ENCODE assay signal across 33 mouse cellular contexts in the genomic region with DNA sequence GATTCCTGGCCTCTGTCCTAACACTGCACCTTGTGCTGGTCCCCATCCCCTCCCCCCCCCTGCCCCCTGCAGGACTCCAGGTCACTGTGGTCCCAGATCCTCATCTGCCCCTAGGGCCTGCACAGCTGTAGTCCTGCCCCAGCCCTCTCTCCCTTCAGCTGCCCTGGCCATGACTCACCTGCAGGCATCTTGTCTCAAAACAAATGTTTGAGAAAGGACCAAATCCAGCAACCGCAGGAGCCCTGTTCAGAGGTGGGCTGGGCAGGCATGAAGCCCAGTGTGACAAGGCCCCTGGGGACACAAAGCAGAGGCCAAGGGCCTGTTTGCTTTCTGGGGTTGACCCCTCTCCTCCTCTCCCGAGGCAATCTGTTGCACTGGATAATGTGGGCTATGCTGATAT. TPM values are rescaled to one million over a fixed set of nuclear protein-coding genes. Genes with fewer than 3 reads are reported as not detected.
DNase-seq lines count a peak whose midpoint lies in the region; ATAC-seq and TF ChIP-seq lines count a peak whose summit lies in the region.
"Had no signal": no experiment of that assay in that cellular context is flagged by ENCODE, and none has a peak within 500 bp of the region (broad histone marks: within the 10 kb centered on the region; RNA-seq: fewer than 3 reads in every experiment).

No protein-coding gene starts in this region.

- TF ChIP-seq EP300 in liver, postnatal 0 days (IDR thresholded peaks at IDR 0.05; ENCODE audit: low read depth), result no peak

- 63% methylated on average over 2 of the region's 2 CpGs for WGBS in forebrain, embryonic 12.5 days
- WGBS in forebrain, postnatal 0 days, result 68% methylated on average over 2 of the region's 2 CpGs
- WGBS in stomach, embryonic 15.5 days, result 47% methylated on average over 2 of the region's 2 CpGs
- 42% methylated on average over 2 of the region's 2 CpGs for WGBS in hindbrain, embryonic 13.5 days
- 54% methylated on average over 2 of the region's 2 CpGs for WGBS in liver, postnatal 0 days (ENCODE audit: insufficient replicate concordance)

- DNase-seq in forebrain, postnatal 0 days, result no peak
- peak; percentile 64 for DNase-seq in NIH3T3 (ENCODE audit: low read depth)
- DNase-seq in liver, postnatal 0 days, result no peak
- DNase-seq: adrenal gland, adult 8-10 months; cerebellum, adult 2 months; cerebellum, postnatal 25 days; heart, adult 2 months; heart, postnatal 4 days; kidney, adult 18-20 months; kidney, postnatal 25 days; lung, adult 18-20 months; lung, postnatal 10 days; thymus, adult 2 months; thymus, postnatal 36 days had no signal

- 0 out of 2 replicates have a peak overlapping the region, but pooled peaks have one; percentile 26 for H3K9ac ChIP-seq in forebrain, embryonic 12.5 days
- H3K9ac ChIP-seq in forebrain, postnatal 0 days, result no peak overlapping the region
- no peak overlapping the region for H3K9ac ChIP-seq in stomach, embryonic 15.5 days
- no peak overlapping the region for H3K9ac ChIP-seq in hindbrain, embryonic 13.5 days
- H3K9ac ChIP-seq in liver, postnatal 0 days (replicated peaks), result no peak overlapping the region
- H3K9ac ChIP-seq: forebrain, embryonic 15.5 days; heart, embryonic 12.5 days; hindbrain, embryonic 15.5 days; kidney, embryonic 15.5 days; limb, embryonic 13.5 days; liver, embryonic 12.5 days; neural tube, embryonic 13.5 days had no signal

- ATAC-seq in forebrain, embryonic 12.5 days (ENCODE audit: low FRiP score), result no peak
- ATAC-seq in forebrain, postnatal 0 days, result no peak
- ATAC-seq in stomach, embryonic 15.5 days (ENCODE audit: insufficient read depth, low FRiP score, low read depth), result peak; percentile 21; the same call in 1 of the 2 replicates
- no peak for ATAC-seq in erythroid progenitor cell, adult 5-6 weeks (replicated peaks; ENCODE audit: low FRiP score, poor library complexity, severe bottlenecking)
- ATAC-seq in hindbrain, embryonic 13.5 days (ENCODE audit: low FRiP score), result no peak
- ATAC-seq in liver, postnatal 0 days, result no peak
- ATAC-seq: forebrain, embryonic 15.5 days; inflammation-experienced regulatory T-cells, adult 6 months; liver, embryonic 12.5 days; midbrain, embryonic 16.5 days had no signal

- no peak overlapping the region for H3K27ac ChIP-seq in forebrain, embryonic 12.5 days
- no peak overlapping the region for H3K27ac ChIP-seq in forebrain, postnatal 0 days (ENCODE audit: low read depth, low read length)
- no peak overlapping the region for H3K27ac ChIP-seq in stomach, embryonic 15.5 days
- H3K27ac ChIP-seq in hindbrain, embryonic 13.5 days, result no peak overlapping the region
- H3K27ac ChIP-seq in liver, postnatal 0 days (ENCODE audit: low read depth), result no peak overlapping the region
- H3K27ac ChIP-seq: forebrain, embryonic 15.5 days; heart, adult 2 months; hindbrain, embryonic 15.5 days; kidney, embryonic 15.5 days; left cerebral cortex, adult 2 months; limb, embryonic 13.5 days; liver, embryonic 12.5 days; macrophage; neural tube, embryonic 13.5 days had no signal

- no peaks in the 10 kb centered on the region for H3K9me3 ChIP-seq in forebrain, embryonic 12.5 days
- no peaks in the 10 kb centered on the region for H3K9me3 ChIP-seq in forebrain, postnatal 0 days (ENCODE audit: low read length)
- H3K9me3 ChIP-seq in stomach, embryonic 15.5 days, result no peaks in the 10 kb centered on the region
- no peaks in the 10 kb centered on the region for H3K9me3 ChIP-seq in hindbrain, embryonic 13.5 days
- no peaks in the 10 kb centered on the region for H3K9me3 ChIP-seq in liver, postnatal 0 days (ENCODE audit: low read length)
- H3K9me3 ChIP-seq: forebrain, embryonic 15.5 days; heart, embryonic 12.5 days; hindbrain, embryonic 15.5 days; kidney, embryonic 15.5 days; limb, embryonic 13.5 days; liver, embryonic 12.5 days; neural tube, embryonic 13.5 days had no signal

- H3K4me3 ChIP-seq in forebrain, embryonic 12.5 days (replicated peaks), result no peak overlapping the region
- no peak overlapping the region for H3K4me3 ChIP-seq in forebrain, postnatal 0 days (ENCODE audit: low read depth, low read length)
- H3K4me3 ChIP-seq in C2C12 (ENCODE audit: insufficient read depth, poor library complexity, severe bottlenecking), result no peak overlapping the region
- no peak overlapping the region for H3K4me3 ChIP-seq in stomach, embryonic 15.5 days (replicated peaks)
- H3K4me3 ChIP-seq in hindbrain, embryonic 13.5 days, result no peak overlapping the region
- H3K4me3 ChIP-seq in liver, postnatal 0 days (ENCODE audit: low read depth, low read length), result no peak overlapping the region
- H3K4me3 ChIP-seq: forebrain, embryonic 15.5 days; heart, adult 2 months; heart, embryonic 12.5 days; hindbrain, embryonic 15.5 days; kidney, embryonic 15.5 days; left cerebral cortex, adult 2 months; limb, embryonic 13.5 days; liver, embryonic 12.5 days; neural tube, embryonic 13.5 days had no signal

- H3K79me3 ChIP-seq in C2C12 (ENCODE audit: low read depth), result no peaks in the 10 kb centered on the region

- peaks cover 8% of the 10 kb centered on the region for H3K4me1 ChIP-seq in forebrain, embryonic 12.5 days
- no peaks in the 10 kb centered on the region for H3K4me1 ChIP-seq in forebrain, postnatal 0 days (ENCODE audit: insufficient read depth)
- peaks cover 9% of the 10 kb centered on the region; the same call in 1 of the 2 replicates for H3K4me1 ChIP-seq in stomach, embryonic 15.5 days
- H3K4me1 ChIP-seq in hindbrain, embryonic 13.5 days (replicated peaks), result peaks cover 11% of the 10 kb centered on the region
- no peaks in the 10 kb centered on the region for H3K4me1 ChIP-seq in liver, postnatal 0 days (ENCODE audit: insufficient read depth)
- H3K4me1 ChIP-seq: forebrain, embryonic 15.5 days had no signal

- peaks cover under 1% of the 10 kb centered on the region for H3K79me2 ChIP-seq in C2C12 (ENCODE audit: control insufficient read depth, insufficient read depth)

- no peak overlapping the region for H3ac ChIP-seq in C2C12 (ENCODE audit: control insufficient read depth, insufficient read length, low read depth)

- H3K36me3 ChIP-seq in forebrain, embryonic 12.5 days (replicated peaks), result no peaks in the 10 kb centered on the region
- no peaks in the 10 kb centered on the region for H3K36me3 ChIP-seq in forebrain, postnatal 0 days (ENCODE audit: insufficient read depth)
- H3K36me3 ChIP-seq in C2C12 (ENCODE audit: control insufficient read depth, insufficient read depth), result no peaks in the 10 kb centered on the region
- no peaks in the 10 kb centered on the region for H3K36me3 ChIP-seq in stomach, embryonic 15.5 days
- no peaks in the 10 kb centered on the region for H3K36me3 ChIP-seq in hindbrain, embryonic 13.5 days
- no peaks in the 10 kb centered on the region for H3K36me3 ChIP-seq in liver, postnatal 0 days (replicated peaks; ENCODE audit: insufficient read depth, low read length)
- H3K36me3 ChIP-seq: forebrain, embryonic 15.5 days; heart, embryonic 12.5 days; hindbrain, embryonic 15.5 days; kidney, embryonic 15.5 days; limb, embryonic 13.5 days; liver, embryonic 12.5 days; neural tube, embryonic 13.5 days had no signal

- H3K4me2 ChIP-seq in forebrain, embryonic 12.5 days, result no peak overlapping the region
- no peak overlapping the region for H3K4me2 ChIP-seq in forebrain, postnatal 0 days (ENCODE audit: low read depth)
- H3K4me2 ChIP-seq in stomach, embryonic 15.5 days, result no peak overlapping the region
- H3K4me2 ChIP-seq in hindbrain, embryonic 13.5 days, result no peak overlapping the region
- no peak overlapping the region for H3K4me2 ChIP-seq in liver, postnatal 0 days (ENCODE audit: low read depth, low read length)
- H3K4me2 ChIP-seq: forebrain, embryonic 15.5 days; heart, embryonic 12.5 days; hindbrain, embryonic 15.5 days; kidney, embryonic 15.5 days; limb, embryonic 13.5 days; liver, embryonic 12.5 days; neural tube, embryonic 13.5 days had no signal

- H3K27me3 ChIP-seq in forebrain, embryonic 12.5 days, result no peaks in the 10 kb centered on the region
- H3K27me3 ChIP-seq in forebrain, postnatal 0 days (ENCODE audit: insufficient read depth, low read length), result no peaks in the 10 kb centered on the region
- H3K27me3 ChIP-seq in C2C12 (ENCODE audit: control insufficient read depth, insufficient read depth, insufficient read length), result no peaks in the 10 kb centered on the region
- no peaks in the 10 kb centered on the region for H3K27me3 ChIP-seq in stomach, embryonic 15.5 days (replicated peaks)
- peaks cover 10% of the 10 kb centered on the region; the same call in 1 of the 2 replicates for H3K27me3 ChIP-seq in hindbrain, embryonic 13.5 days
- no peaks in the 10 kb centered on the region for H3K27me3 ChIP-seq in liver, postnatal 0 days (ENCODE audit: insufficient read depth, low read length)
- H3K27me3 ChIP-seq: forebrain, embryonic 15.5 days; hindbrain, embryonic 15.5 days; kidney, embryonic 15.5 days; limb, embryonic 13.5 days had no signal

- no peak for TF ChIP-seq CTCF in forebrain, postnatal 0 days (IDR thresholded peaks at IDR 0.05; ENCODE audit: low read depth)
- TF ChIP-seq CTCF in C2C12 (IDR thresholded peaks at IDR 0.05; ENCODE audit: control insufficient read depth, insufficient read depth, insufficient read length), result no peak
- no peak for TF ChIP-seq CTCF in liver, postnatal 0 days (IDR thresholded peaks at IDR 0.05; ENCODE audit: low read depth)

RNA-seq across cellular contexts. Expression of a gene that starts 4.4 kb away (rescaled TPM):
- 154 and 159 TPM in 2 replicates for polyA plus RNA-seq in forebrain, embryonic 12.5 days (2016; fragmentation: Nextera tagmentation; extraction: Ambion mirVana)
- 34.7 and 59.9 TPM in 2 replicates for total RNA-seq in forebrain, postnatal 0 days (2014; rRNA removed)
- polyA plus RNA-seq in forebrain, postnatal 0 days (2015; fragmentation: Nextera tagmentation; extraction: Ambion mirVana), result 161 and 175 TPM in 2 replicates
- 142 TPM for polyA plus RNA-seq in C2C12 (2012; fragmentation: generic; extraction: Trizol)
- 90.9 and 91.3 TPM in 2 replicates for polyA plus RNA-seq in stomach, embryonic 15.5 days (2015; fragmentation: Nextera tagmentation; extraction: Ambion mirVana)
- total RNA-seq in erythroid progenitor cell, adult 5-6 weeks (2015; ENCODE audit: low replicate concordance), result 18.0 and 20.9 TPM in 2 replicates
- 23.8 and 26.6 TPM in 2 replicates for total RNA-seq in erythroid progenitor cell, adult 5-6 weeks (2017; ENCODE audit: low replicate concordance)
- polyA plus RNA-seq in hindbrain, embryonic 13.5 days (2015; fragmentation: Nextera tagmentation; extraction: Ambion mirVana), result 157 and 162 TPM in 2 replicates
- polyA plus RNA-seq in liver, postnatal 0 days (2015; fragmentation: Nextera tagmentation; extraction: Ambion mirVana), result 34.3 and 37.9 TPM in 2 replicates

RNA-seq across cellular contexts. Expression of a gene that starts 14.4 kb away (rescaled TPM):
- polyA plus RNA-seq in forebrain, embryonic 12.5 days (2016; fragmentation: Nextera tagmentation; extraction: Ambion mirVana), result 0.49 and 0.67 TPM in 2 replicates
- 1.5 and 2.2 TPM in 2 replicates for total RNA-seq in forebrain, postnatal 0 days (2014; rRNA removed)
- polyA plus RNA-seq in forebrain, postnatal 0 days (2015; fragmentation: Nextera tagmentation; extraction: Ambion mirVana), result 2.4 and 3.6 TPM in 2 replicates
- polyA plus RNA-seq in C2C12 (2012; fragmentation: generic; extraction: Trizol), result 0.13 TPM
- 4.1 and 6.0 TPM in 2 replicates for polyA plus RNA-seq in stomach, embryonic 15.5 days (2015; fragmentation: Nextera tagmentation; extraction: Ambion mirVana)
- not detected in 2 replicates for total RNA-seq in erythroid progenitor cell, adult 5-6 weeks (2015; ENCODE audit: low replicate concordance)
- total RNA-seq in erythroid progenitor cell, adult 5-6 weeks (2017; ENCODE audit: low replicate concordance), result 0.13 TPM in 1 of 2 replicates, not detected in the other
- 0.61 and 0.95 TPM in 2 replicates for polyA plus RNA-seq in hindbrain, embryonic 13.5 days (2015; fragmentation: Nextera tagmentation; extraction: Ambion mirVana)
- polyA plus RNA-seq in liver, postnatal 0 days (2015; fragmentation: Nextera tagmentation; extraction: Ambion mirVana), result not detected in 2 replicates
- total RNA-seq: adrenal gland, adult 8-10 months; gastrocnemius, adult 8-10 months; gastrocnemius, postnatal 4 days; heart, adult 2 months; megakaryocyte-erythroid progenitor cell, adult 5-6 weeks had no signal
- polyA plus RNA-seq: inflammation-experienced regulatory T-cells, adult 6 months; macrophage had no signal

RNA-seq across cellular contexts. Expression of a gene that starts 15.1 kb away (rescaled TPM):
- 14.4 and 16.3 TPM in 2 replicates for polyA plus RNA-seq in forebrain, embryonic 12.5 days (2016; fragmentation: Nextera tagmentation; extraction: Ambion mirVana)
- total RNA-seq in forebrain, postnatal 0 days (2014; rRNA removed), result 20.5 and 31.5 TPM in 2 replicates
- 9.4 and 9.8 TPM in 2 replicates for polyA plus RNA-seq in forebrain, postnatal 0 days (2015; fragmentation: Nextera tagmentation; extraction: Ambion mirVana)
- polyA plus RNA-seq in C2C12 (2012; fragmentation: generic; extraction: Trizol), result 3.2 TPM
- 1.5 and 2.1 TPM in 2 replicates for polyA plus RNA-seq in stomach, embryonic 15.5 days (2015; fragmentation: Nextera tagmentation; extraction: Ambion mirVana)
- not detected in 2 replicates for total RNA-seq in erythroid progenitor cell, adult 5-6 weeks (2015; ENCODE audit: low replicate concordance)
- total RNA-seq in erythroid progenitor cell, adult 5-6 weeks (2017; ENCODE audit: low replicate concordance), result 0.26 TPM in 1 of 2 replicates, not detected in the other
- polyA plus RNA-seq in hindbrain, embryonic 13.5 days (2015; fragmentation: Nextera tagmentation; extraction: Ambion mirVana), result 13.3 and 17.7 TPM in 2 replicates
- 0.19 and 0.45 TPM in 2 replicates for polyA plus RNA-seq in liver, postnatal 0 days (2015; fragmentation: Nextera tagmentation; extraction: Ambion mirVana)
- total RNA-seq: megakaryocyte-erythroid progenitor cell, adult 5-6 weeks had no signal
- polyA plus RNA-seq: inflammation-experienced regulatory T-cells, adult 6 months had no signal

RNA-seq across cellular contexts. Expression of a gene that starts 19.0 kb away (rescaled TPM):
- 2,624 and 2,770 TPM in 2 replicates for polyA plus RNA-seq in forebrain, embryonic 12.5 days (2016; fragmentation: Nextera tagmentation; extraction: Ambion mirVana)
- 1,945 and 2,194 TPM in 2 replicates for total RNA-seq in forebrain, postnatal 0 days (2014; rRNA removed)
- polyA plus RNA-seq in forebrain, postnatal 0 days (2015; fragmentation: Nextera tagmentation; extraction: Ambion mirVana), result 2,793 and 3,853 TPM in 2 replicates
- polyA plus RNA-seq in C2C12 (2012; fragmentation: generic; extraction: Trizol), result 4,918 TPM
- 3,920 and 3,932 TPM in 2 replicates for polyA plus RNA-seq in stomach, embryonic 15.5 days (2015; fragmentation: Nextera tagmentation; extraction: Ambion mirVana)
- 2,088 and 2,332 TPM in 2 replicates for total RNA-seq in erythroid progenitor cell, adult 5-6 weeks (2015; ENCODE audit: low replicate concordance)
- 517 and 689 TPM in 2 replicates for total RNA-seq in erythroid progenitor cell, adult 5-6 weeks (2017; ENCODE audit: low replicate concordance)
- polyA plus RNA-seq in hindbrain, embryonic 13.5 days (2015; fragmentation: Nextera tagmentation; extraction: Ambion mirVana), result 2,665 and 2,711 TPM in 2 replicates
- polyA plus RNA-seq in liver, postnatal 0 days (2015; fragmentation: Nextera tagmentation; extraction: Ambion mirVana), result 2,490 and 2,569 TPM in 2 replicates

RNA-seq across cellular contexts. Expression of a gene that starts 27.6 kb away (rescaled TPM):
- 61.4 and 61.6 TPM in 2 replicates for polyA plus RNA-seq in forebrain, embryonic 12.5 days (2016; fragmentation: Nextera tagmentation; extraction: Ambion mirVana)
- 57.2 and 68.1 TPM in 2 replicates for total RNA-seq in forebrain, postnatal 0 days (2014; rRNA removed)
- polyA plus RNA-seq in forebrain, postnatal 0 days (2015; fragmentation: Nextera tagmentation; extraction: Ambion mirVana), result 52.7 and 63.9 TPM in 2 replicates
- 59.7 TPM for polyA plus RNA-seq in C2C12 (2012; fragmentation: generic; extraction: Trizol)
- 39.5 and 44.7 TPM in 2 replicates for polyA plus RNA-seq in stomach, embryonic 15.5 days (2015; fragmentation: Nextera tagmentation; extraction: Ambion mirVana)
- 4.2 and 6.1 TPM in 2 replicates for total RNA-seq in erythroid progenitor cell, adult 5-6 weeks (2015; ENCODE audit: low replicate concordance)
- total RNA-seq in erythroid progenitor cell, adult 5-6 weeks (2017; ENCODE audit: low replicate concordance), result 1.8 and 3.7 TPM in 2 replicates
- 55.6 and 61.9 TPM in 2 replicates for polyA plus RNA-seq in hindbrain, embryonic 13.5 days (2015; fragmentation: Nextera tagmentation; extraction: Ambion mirVana)
- polyA plus RNA-seq in liver, postnatal 0 days (2015; fragmentation: Nextera tagmentation; extraction: Ambion mirVana), result 8.3 and 8.7 TPM in 2 replicates
